Mouse (Mus musculus) cortical plate, adult 2 months (tissue): ENCODE measurements around the gene Slc1a1.

Experiments
- CTCF ChIP-seq: fragments of 200-500 bp; IDR thresholded peaks from 2 replicates; pipeline ENCODE4 v1.5.1; 2011; ENCODE audit warnings: mild to moderate bottlenecking, control low read depth, low read length; ENCODE audit not compliant: insufficient read depth; ENCODE audit errors: extremely low read depth
- POLR2A ChIP-seq: fragments of 200-500 bp; IDR thresholded peaks from 2 replicates; pipeline ENCODE4 v1.6.1; 2011; ENCODE audit warnings: mild to moderate bottlenecking, low read length, control low read depth; ENCODE audit not compliant: insufficient read depth; ENCODE audit errors: extremely low read depth

DNA sequence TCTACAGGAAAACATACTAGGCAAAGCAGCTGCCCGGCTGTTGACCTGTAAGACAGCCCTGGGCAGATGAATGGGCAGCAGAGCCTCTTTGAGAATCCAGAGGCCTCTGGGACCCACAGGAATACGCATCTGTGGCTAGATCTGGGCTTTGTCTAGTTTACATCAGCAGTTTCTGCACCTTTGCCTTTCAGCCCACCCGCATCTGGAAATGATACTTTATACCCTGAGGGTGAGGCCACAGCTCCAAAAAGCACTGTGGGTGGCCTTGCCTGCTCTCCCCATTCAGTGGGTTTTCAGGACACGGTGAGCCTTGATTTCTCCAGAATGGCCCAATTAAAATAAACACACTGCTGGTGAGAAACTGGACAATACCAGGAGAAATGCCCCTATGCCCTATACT lies 73.3 kb downstream of the Slc1a1 start:
- TF ChIP-seq POLR2A = no peak
- TF ChIP-seq CTCF = no peak
